ENCODE assay signal across 27 mouse cellular contexts in the genomic region with DNA sequence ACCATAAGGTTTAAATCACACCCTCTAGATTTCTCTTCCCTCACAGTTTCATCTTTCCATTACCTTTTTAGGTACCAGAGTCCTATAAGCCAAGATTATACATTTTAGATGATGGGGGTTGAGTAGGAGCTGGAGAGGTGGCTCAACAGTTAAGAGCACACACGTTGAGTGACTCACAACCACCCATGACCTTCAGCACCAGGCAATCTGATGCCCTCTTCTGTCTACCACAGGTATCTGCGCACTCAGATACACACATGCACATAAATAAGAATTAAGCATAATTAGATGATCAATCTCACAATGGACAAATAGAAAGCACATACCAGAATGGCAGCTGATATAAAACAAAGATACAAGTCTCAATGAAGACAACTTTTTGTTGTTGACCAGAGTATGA. TPM values are rescaled to one million over a fixed set of nuclear protein-coding genes. Genes with fewer than 3 reads are reported as not detected.
DNase-seq lines count a peak whose midpoint lies in the region; ATAC-seq and TF ChIP-seq lines count a peak whose summit lies in the region.
"Had no signal": no experiment of that assay in that cellular context is flagged by ENCODE, and none has a peak within 500 bp of the region (broad histone marks: within the 10 kb centered on the region; RNA-seq: fewer than 3 reads in every experiment).

No protein-coding gene starts in this region.

- no peaks in the 10 kb centered on the region for H3K79me2 ChIP-seq in MEL (ENCODE audit: control insufficient read depth, insufficient read depth, low read length, poor library complexity)

- no peak overlapping the region for H3K27ac ChIP-seq in heart, embryonic 12.5 days (ENCODE audit: poor library complexity, severe bottlenecking)
- H3K27ac ChIP-seq in liver, postnatal 0 days (ENCODE audit: low read depth): no peak overlapping the region
- H3K27ac ChIP-seq in liver, embryonic 12.5 days: no peak overlapping the region
- H3K27ac ChIP-seq in MEL (ENCODE audit: control insufficient read depth, low read depth, low read length): no peak overlapping the region
- H3K27ac ChIP-seq in forebrain, postnatal 0 days (ENCODE audit: low read depth, low read length): no peak overlapping the region
- H3K27ac ChIP-seq: forebrain, embryonic 10.5 days; hindbrain, embryonic 10.5 days; kidney, postnatal 0 days; limb, embryonic 12.5 days; liver, embryonic 13.5 days; lung, embryonic 15.5 days; macrophage; neural tube, embryonic 15.5 days had no signal

- H3K9me3 ChIP-seq in heart, embryonic 12.5 days (replicated peaks): no peaks in the 10 kb centered on the region
- H3K9me3 ChIP-seq in liver, postnatal 0 days (ENCODE audit: low read length): no peaks in the 10 kb centered on the region
- no peaks in the 10 kb centered on the region for H3K9me3 ChIP-seq in liver, embryonic 12.5 days (replicated peaks)
- H3K9me3 ChIP-seq in MEL (replicated peaks; ENCODE audit: insufficient read depth, low read length): no peaks in the 10 kb centered on the region
- no peaks in the 10 kb centered on the region for H3K9me3 ChIP-seq in forebrain, postnatal 0 days (ENCODE audit: low read length)
- H3K9me3 ChIP-seq: forebrain, embryonic 10.5 days; hindbrain, embryonic 10.5 days; limb, embryonic 12.5 days; liver, embryonic 13.5 days; lung, embryonic 15.5 days; neural tube, embryonic 15.5 days had no signal

- no peaks in the 10 kb centered on the region for H3K36me3 ChIP-seq in heart, embryonic 12.5 days
- H3K36me3 ChIP-seq in liver, postnatal 0 days (replicated peaks; ENCODE audit: insufficient read depth, low read length): no peaks in the 10 kb centered on the region
- H3K36me3 ChIP-seq in liver, embryonic 12.5 days: no peaks in the 10 kb centered on the region
- no peaks in the 10 kb centered on the region for H3K36me3 ChIP-seq in MEL (ENCODE audit: control insufficient read depth in 1 of 2, insufficient read depth in 2 of 2, low read length in 2 of 2)
- no peaks in the 10 kb centered on the region for H3K36me3 ChIP-seq in forebrain, postnatal 0 days (ENCODE audit: insufficient read depth)
- H3K36me3 ChIP-seq: forebrain, embryonic 10.5 days; hindbrain, embryonic 10.5 days; limb, embryonic 12.5 days; liver, embryonic 13.5 days; lung, embryonic 15.5 days; neural tube, embryonic 15.5 days had no signal

- no peak for TF ChIP-seq POLR2A in MEL (IDR thresholded peaks at IDR 0.05; ENCODE audit: control insufficient read depth in 1 of 2, insufficient read depth in 1 of 2, low read depth in 1 of 2, low read length in 2 of 2, poor library complexity in 1 of 2)

- 60% methylated on average over 2 of the region's 2 CpGs for whole genome bisulfite sequencing in heart, embryonic 12.5 days
- WGBS in liver, postnatal 0 days (ENCODE audit: insufficient replicate concordance): 52% methylated on average over 2 of the region's 2 CpGs
- WGBS in liver, embryonic 12.5 days (ENCODE audit: insufficient replicate concordance): 42% methylated on average over 2 of the region's 2 CpGs
- 74% methylated on average over 2 of the region's 2 CpGs for WGBS in forebrain, postnatal 0 days

- peak; percentile 39 for TF ChIP-seq CTCF in liver, postnatal 0 days (IDR thresholded peaks at IDR 0.05; ENCODE audit: low read depth)
- TF ChIP-seq CTCF in MEL (IDR thresholded peaks at IDR 0.05 in 2 of 3, conservative IDR thresholded peaks at IDR 0.05 in 1 of 3; ENCODE audit: control insufficient read depth in 1 of 3, insufficient read depth in 1 of 3, low read depth in 2 of 3, low read length in 3 of 3, poor library complexity in 1 of 3, severe bottlenecking in 1 of 3): peak; percentile 13 to 46 (median 33); a peak in 4 of 6 replicates
- no peak for TF ChIP-seq CTCF in forebrain, postnatal 0 days (IDR thresholded peaks at IDR 0.05; ENCODE audit: low read depth)

- H3K9ac ChIP-seq in heart, embryonic 12.5 days: no peak overlapping the region
- no peak overlapping the region for H3K9ac ChIP-seq in liver, postnatal 0 days (replicated peaks)
- H3K9ac ChIP-seq in liver, embryonic 12.5 days: no peak overlapping the region
- H3K9ac ChIP-seq in MEL (ENCODE audit: control insufficient read depth, low read depth, low read length, poor library complexity, severe bottlenecking): no peak overlapping the region
- no peak overlapping the region for H3K9ac ChIP-seq in forebrain, postnatal 0 days
- H3K9ac ChIP-seq: limb, embryonic 12.5 days; liver, embryonic 13.5 days; lung, embryonic 15.5 days; neural tube, embryonic 15.5 days had no signal

- no peak for ATAC-seq in heart, embryonic 12.5 days (ENCODE audit: insufficient number of reproducible peaks, low FRiP score)
- no peak for ATAC-seq in liver, postnatal 0 days
- ATAC-seq in liver, embryonic 12.5 days: no peak
- ATAC-seq in forebrain, postnatal 0 days: no peak
- ATAC-seq: forebrain, embryonic 16.5 days; hindbrain, embryonic 16.5 days; intestine, embryonic 16.5 days had no signal

- no peak for TF ChIP-seq EP300 in liver, postnatal 0 days (IDR thresholded peaks at IDR 0.05; ENCODE audit: low read depth)
- no peak for TF ChIP-seq EP300 in MEL (IDR thresholded peaks at IDR 0.05; ENCODE audit: low read depth in 1 of 2, low read length in 2 of 2)

- H3K27me3 ChIP-seq in heart, embryonic 12.5 days (replicated peaks): peaks cover 18% of the 10 kb centered on the region
- H3K27me3 ChIP-seq in liver, postnatal 0 days (ENCODE audit: insufficient read depth, low read length): 0 out of 2 replicates have a peak, but pooled peaks cover 3% of the 10 kb centered on the region
- peaks cover 20% of the 10 kb centered on the region; the same call in 1 of the 2 replicates for H3K27me3 ChIP-seq in liver, embryonic 12.5 days (replicated peaks)
- H3K27me3 ChIP-seq in MEL (ENCODE audit: control insufficient read depth in 1 of 2, insufficient read depth in 2 of 2, low read length in 2 of 2): peaks cover 2 to 9% of the 10 kb centered on the region in 2 experiments; a peak in 3 of 4 replicates
- H3K27me3 ChIP-seq in forebrain, postnatal 0 days (ENCODE audit: insufficient read depth, low read length): no peaks in the 10 kb centered on the region

- TF ChIP-seq RAD21 in MEL (IDR thresholded peaks at IDR 0.05; ENCODE audit: low read depth, low read length): peak; percentile 45

- H3K4me2 ChIP-seq in heart, embryonic 12.5 days: no peak overlapping the region
- no peak overlapping the region for H3K4me2 ChIP-seq in liver, postnatal 0 days (ENCODE audit: low read depth, low read length)
- H3K4me2 ChIP-seq in liver, embryonic 12.5 days: no peak overlapping the region
- no peak overlapping the region for H3K4me2 ChIP-seq in forebrain, postnatal 0 days (ENCODE audit: low read depth)
- H3K4me2 ChIP-seq: heart, embryonic 11.5 days; limb, embryonic 12.5 days; liver, embryonic 13.5 days; lung, embryonic 15.5 days; midbrain, embryonic 11.5 days; neural tube, embryonic 15.5 days had no signal

- H3K4me1 ChIP-seq in heart, embryonic 12.5 days (replicated peaks): no peaks in the 10 kb centered on the region
- H3K4me1 ChIP-seq in liver, postnatal 0 days (ENCODE audit: insufficient read depth): no peaks in the 10 kb centered on the region
- H3K4me1 ChIP-seq in liver, embryonic 12.5 days: peaks cover 24% of the 10 kb centered on the region
- H3K4me1 ChIP-seq in MEL (ENCODE audit: control insufficient read depth in 1 of 2, insufficient read depth in 2 of 2, low read length in 2 of 2): no peaks in the 10 kb centered on the region; a peak in 1 of 4 replicates
- H3K4me1 ChIP-seq in forebrain, postnatal 0 days (ENCODE audit: insufficient read depth): no peaks in the 10 kb centered on the region
- H3K4me1 ChIP-seq: forebrain, embryonic 10.5 days; hindbrain, embryonic 10.5 days; limb, embryonic 12.5 days; lung, embryonic 15.5 days; neural tube, embryonic 15.5 days had no signal

- H3K4me3 ChIP-seq in heart, embryonic 12.5 days: no peak overlapping the region
- H3K4me3 ChIP-seq in liver, postnatal 0 days (ENCODE audit: low read depth, low read length): no peak overlapping the region
- H3K4me3 ChIP-seq in liver, embryonic 12.5 days: no peak overlapping the region
- no peak overlapping the region for H3K4me3 ChIP-seq in MEL (ENCODE audit: control insufficient read depth in 1 of 2, insufficient read depth in 1 of 2, low read depth in 2 of 2, low read length in 2 of 2)
- no peak overlapping the region for H3K4me3 ChIP-seq in forebrain, postnatal 0 days (ENCODE audit: low read depth, low read length)
- H3K4me3 ChIP-seq: forebrain, embryonic 10.5 days; hindbrain, embryonic 10.5 days; limb, embryonic 12.5 days; liver, embryonic 13.5 days; lung, embryonic 15.5 days; neural tube, embryonic 15.5 days had no signal

- DNase-seq in heart, adult 11 months: peak; percentile 14
- DNase-seq in liver, postnatal 0 days: no peak
- peak; percentile 33 for DNase-seq in MEL (ENCODE audit: low read depth, low spot score)
- DNase-seq in forebrain, postnatal 0 days: no peak
- no peak for DNase-seq in thymus, postnatal 25 days
- DNase-seq: cerebellum, adult 11 months; cerebellum, adult 9-11 months; gastrocnemius, postnatal 36 days; heart, postnatal 10 days; liver, embryonic 13.5 days; right cerebral cortex, adult 18-20 months; right cerebral cortex, postnatal 4 days; thymus, postnatal 4 days had no signal

TF ChIP-seq in MEL, 35 proteins besides CTCF, POLR2A, EP300 and RAD21 (continues in another document):
- no peak for TF ChIP-seq MAZ (IDR thresholded peaks at IDR 0.05; ENCODE audit: low read depth, low read length)
- no peak for TF ChIP-seq ETS1 (IDR thresholded peaks at IDR 0.05; ENCODE audit: low read depth, low read length)
- TF ChIP-seq ZNF384 (IDR thresholded peaks at IDR 0.05; ENCODE audit: low read depth, low read length): no peak

RNA-seq across cellular contexts. Expression of a gene that starts 24.5 kb away (rescaled TPM):
- polyA plus RNA-seq in heart, embryonic 12.5 days (2016; fragmentation: Nextera tagmentation; extraction: Ambion mirVana): 55.8 and 56.8 TPM in 2 replicates
- polyA plus RNA-seq in liver, postnatal 0 days (2015; fragmentation: Nextera tagmentation; extraction: Ambion mirVana): 17.3 and 18.7 TPM in 2 replicates
- polyA plus RNA-seq in liver, embryonic 12.5 days (2016; fragmentation: Nextera tagmentation; extraction: Ambion mirVana): 55.5 and 55.9 TPM in 2 replicates
- total RNA-seq in MEL (2012; rRNA removed): 111 and 121 TPM in 2 replicates
- polyA plus RNA-seq in MEL (2012; ENCODE audit: insufficient read depth in 1 of 2, insufficient read length in 2 of 2, low read depth in 1 of 2, low replicate concordance in 2 of 2, missing spikeins in 1 of 2): 100 to 1,000 TPM in 1 of 2 experiments, not detected in 1; 201 TPM
- total RNA-seq in forebrain, postnatal 0 days (2014; rRNA removed): 160 and 185 TPM in 2 replicates
- polyA plus RNA-seq in forebrain, postnatal 0 days (2015; fragmentation: Nextera tagmentation; extraction: Ambion mirVana): 123 and 140 TPM in 2 replicates

RNA-seq across cellular contexts. Expression of a gene that starts 28.8 kb away (rescaled TPM):
- polyA plus RNA-seq in heart, embryonic 12.5 days (2016; fragmentation: Nextera tagmentation; extraction: Ambion mirVana): 116 and 119 TPM in 2 replicates
- 27.8 and 30.5 TPM in 2 replicates for polyA plus RNA-seq in liver, postnatal 0 days (2015; fragmentation: Nextera tagmentation; extraction: Ambion mirVana)
- 53.7 and 57.8 TPM in 2 replicates for polyA plus RNA-seq in liver, embryonic 12.5 days (2016; fragmentation: Nextera tagmentation; extraction: Ambion mirVana)
- total RNA-seq in MEL (2012; rRNA removed): 34.9 and 36.7 TPM in 2 replicates
- 10 to 100 TPM in 1 of 2 experiments, not detected in 1; 63.9 TPM for polyA plus RNA-seq in MEL (2012; ENCODE audit: insufficient read depth in 1 of 2, insufficient read length in 2 of 2, low read depth in 1 of 2, low replicate concordance in 2 of 2, missing spikeins in 1 of 2)
- 269 and 276 TPM in 2 replicates for total RNA-seq in forebrain, postnatal 0 days (2014; rRNA removed)
- 379 and 380 TPM in 2 replicates for polyA plus RNA-seq in forebrain, postnatal 0 days (2015; fragmentation: Nextera tagmentation; extraction: Ambion mirVana)

Comparison
In these comparisons a context has a peak if more than half of its experiments do, and no peak if none do; other contexts are left out.
1. DNase-seq: peak in heart, adult 11 months (single experiment) and MEL (single experiment); none in liver, postnatal 0 days (single experiment), forebrain, postnatal 0 days (single experiment) and thymus, postnatal 25 days (single experiment).